Mouse (Mus musculus) kidney, adult 8-10 months (tissue): ENCODE results near the gene 1700067P10Rik.

Experiments
- DNase-seq, 2 experiments: peaks; one replicate each; pipeline ENCODE4 v3.0.0; 2022

Gene 1700067P10Rik

GRCm38 (mm10) chr17:48097011-48097742 is 8.1 kb downstream of the 1700067P10Rik start:
- peak in 1 of 2 experiments; percentile 20 for DNase-seq

DNA sequence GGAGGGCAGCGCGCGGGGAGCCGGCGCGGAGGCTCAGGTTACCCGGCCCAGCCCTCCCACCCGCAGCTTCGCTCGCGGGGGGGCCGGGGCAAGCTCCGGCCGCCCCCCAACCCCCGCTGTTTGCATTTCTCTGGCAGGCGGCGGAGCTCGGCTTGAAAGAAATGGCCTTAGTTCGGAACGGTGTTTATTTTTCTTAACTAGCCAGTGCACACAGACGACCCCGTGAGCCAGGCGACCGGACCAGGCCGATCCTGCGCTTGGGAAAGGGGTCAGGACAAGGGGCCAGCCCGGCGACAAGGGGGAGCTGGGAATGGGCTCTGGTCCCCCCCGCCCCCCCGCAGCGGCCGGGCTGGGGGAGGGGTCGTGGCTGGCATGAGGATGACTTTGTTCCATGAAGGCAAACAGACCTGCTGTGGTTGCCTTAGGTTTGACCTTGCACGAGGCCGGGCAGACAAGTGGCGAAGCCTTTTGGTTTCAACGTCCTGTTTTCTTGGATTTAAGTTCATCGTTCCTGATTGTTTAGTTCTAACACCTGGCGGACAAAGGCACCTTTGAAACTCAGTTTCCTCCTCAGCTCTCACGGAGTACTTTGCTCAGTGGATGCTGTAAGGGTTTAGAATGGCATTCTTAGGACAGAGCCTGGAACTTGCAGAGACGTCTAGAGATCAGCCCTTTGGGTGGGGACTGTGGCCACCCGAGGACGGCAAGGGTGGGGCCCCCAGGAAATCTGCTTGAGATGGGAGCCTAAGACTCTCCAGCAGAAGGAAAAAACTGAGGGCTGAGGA is 8.8 kb downstream of the 1700067P10Rik start:
- no peak for DNase-seq

GRCm38 (mm10) chr17:48098528-48098890 is 9.4 kb downstream of the 1700067P10Rik start:
- DNase-seq: no peak

DNA sequence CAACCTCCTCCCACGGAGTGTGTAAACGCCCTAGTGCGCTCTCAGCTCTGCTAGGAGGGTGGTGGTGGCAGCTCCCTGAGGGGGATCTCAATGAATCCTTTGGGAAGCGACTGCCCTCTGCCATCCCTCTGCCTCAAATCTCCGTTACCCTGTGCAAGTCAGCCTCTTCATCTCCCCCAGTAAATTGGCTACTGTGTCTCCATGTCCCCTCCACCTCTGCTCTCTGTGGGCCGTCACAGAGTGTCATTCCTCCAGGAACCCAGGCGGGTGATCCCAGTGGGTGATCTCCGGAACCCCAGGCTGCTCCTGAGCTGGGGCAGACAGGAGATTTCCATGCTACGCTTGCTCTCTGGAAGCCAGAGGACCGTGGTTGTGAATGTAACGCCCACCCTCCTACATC is 10.2 kb downstream of the 1700067P10Rik start:
- DNase-seq: no peak

DNA sequence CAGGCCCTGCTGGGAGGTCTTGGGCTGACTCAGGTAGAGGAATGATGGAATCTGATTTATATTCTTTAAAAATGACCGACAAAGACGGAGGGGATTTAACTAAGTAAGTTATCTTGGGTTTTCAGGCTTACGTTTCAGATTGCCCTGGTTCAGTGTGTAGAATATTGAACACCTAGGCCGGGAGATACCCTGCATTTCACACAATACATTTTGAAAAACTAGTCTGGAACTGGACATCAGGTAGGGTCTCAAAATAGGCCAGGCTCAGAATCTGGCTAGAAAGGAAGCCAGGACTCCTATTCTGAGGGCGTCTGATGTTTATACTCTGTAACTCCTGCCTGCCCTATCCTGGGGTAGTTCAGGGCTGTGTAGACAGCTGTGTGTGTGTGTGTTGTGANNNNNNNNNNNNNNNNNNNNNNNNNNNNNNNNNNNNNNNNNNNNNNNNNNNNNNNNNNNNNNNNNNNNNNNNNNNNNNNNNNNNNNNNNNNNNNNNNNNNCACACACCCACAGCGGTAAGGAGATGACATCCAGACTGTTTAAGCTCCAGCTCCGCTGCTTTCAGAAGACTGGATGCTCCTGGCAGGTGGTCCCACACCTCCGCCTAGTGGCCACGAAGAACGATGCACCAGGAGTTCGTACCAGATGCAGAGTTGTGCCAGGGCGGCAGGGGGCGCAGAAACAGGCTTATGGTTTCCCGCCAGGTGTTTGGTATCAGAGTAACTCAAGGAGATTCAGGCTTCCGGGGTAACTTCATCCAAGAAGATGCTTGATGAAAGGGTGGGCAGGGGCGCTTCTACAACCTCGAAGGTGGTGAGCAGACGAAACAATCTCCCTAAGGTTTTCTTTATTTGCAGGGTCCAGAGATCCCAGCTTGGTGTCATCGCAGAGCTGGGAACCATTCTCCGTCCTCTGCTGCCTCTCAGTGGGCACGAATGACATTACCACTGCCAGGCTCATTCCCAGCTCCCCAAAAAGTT is 11.6 kb downstream of the 1700067P10Rik start:
- peak; percentile 69 to 86 for DNase-seq

DNA sequence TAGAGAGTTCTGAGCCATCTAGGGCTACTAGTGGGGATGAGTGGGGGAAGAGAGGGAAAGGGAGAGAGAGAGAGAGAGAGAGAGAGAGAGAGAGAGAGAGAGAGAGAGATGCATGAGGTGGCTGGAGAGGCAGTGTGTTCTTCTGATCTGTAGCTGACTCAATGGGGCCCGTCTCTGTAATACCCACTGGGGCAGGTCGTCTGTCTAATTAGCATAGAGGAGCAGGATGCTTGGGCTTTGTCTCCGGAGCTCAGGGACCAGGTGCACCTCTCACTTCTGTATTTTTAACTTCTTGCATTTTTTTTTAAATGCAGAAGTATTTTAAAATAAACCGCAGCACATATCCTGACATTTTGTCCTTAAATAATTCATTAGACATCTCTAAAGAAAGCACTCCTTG is 18.2 kb downstream of the 1700067P10Rik start:
- DNase-seq: no peak

- DNase-seq: no peak
Observed at GRCm38 (mm10) chr17:48107862-48108261, 18.7 kb downstream of the 1700067P10Rik start.

DNA sequence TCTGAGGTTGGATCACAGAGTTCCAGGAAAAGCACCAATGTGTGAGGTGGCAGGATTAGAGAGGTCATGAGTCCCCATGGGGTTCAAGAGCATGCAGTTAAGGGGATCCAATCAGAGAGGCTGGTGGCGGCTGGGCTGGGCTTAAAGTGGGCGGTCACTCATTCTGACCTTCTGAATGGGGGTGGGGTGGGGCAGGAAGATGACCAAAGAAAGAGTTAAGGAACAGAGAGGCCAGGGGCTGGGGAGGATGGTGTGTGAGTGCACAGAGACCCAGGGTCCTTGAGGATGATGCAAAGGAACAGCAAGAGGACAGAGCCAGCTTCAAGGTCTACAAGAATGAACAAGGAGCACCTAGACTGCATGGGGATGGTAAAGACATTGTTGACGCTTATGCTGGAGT is 19.4 kb downstream of the 1700067P10Rik start:
- no peak for DNase-seq

- peak in 1 of 2 experiments; percentile 37 for DNase-seq
Observed at GRCm38 (mm10) chr17:48110547-48111287, 21.6 kb downstream of the 1700067P10Rik start.

- DNase-seq: no peak
Observed at GRCm38 (mm10) chr17:48118570-48118969, 29.5 kb downstream of the 1700067P10Rik start.

- peak; percentile 41 to 79 for DNase-seq
Observed at GRCm38 (mm10) chr17:48119656-48120055, 30.5 kb downstream of the 1700067P10Rik start.

DNA sequence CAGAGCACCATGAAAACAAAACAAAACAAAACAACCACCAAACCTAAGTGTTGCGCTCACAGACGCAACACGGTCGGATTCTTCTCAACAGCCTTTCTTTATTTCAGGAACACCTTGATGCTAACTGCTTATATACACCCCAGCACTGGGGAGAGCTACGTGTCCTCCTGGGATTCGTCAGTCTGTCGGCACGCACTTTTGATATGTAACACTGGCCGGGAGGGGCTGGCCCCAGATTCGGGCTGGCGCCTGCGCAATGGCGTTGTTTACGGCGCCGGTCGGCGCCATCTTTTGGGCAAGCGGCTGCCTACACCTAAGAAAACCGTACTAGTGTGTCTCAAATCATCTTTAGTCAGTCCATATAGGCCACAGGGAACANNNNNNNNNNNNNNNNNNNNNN is 31.3 kb downstream of the 1700067P10Rik start:
- no peak for DNase-seq

DNA sequence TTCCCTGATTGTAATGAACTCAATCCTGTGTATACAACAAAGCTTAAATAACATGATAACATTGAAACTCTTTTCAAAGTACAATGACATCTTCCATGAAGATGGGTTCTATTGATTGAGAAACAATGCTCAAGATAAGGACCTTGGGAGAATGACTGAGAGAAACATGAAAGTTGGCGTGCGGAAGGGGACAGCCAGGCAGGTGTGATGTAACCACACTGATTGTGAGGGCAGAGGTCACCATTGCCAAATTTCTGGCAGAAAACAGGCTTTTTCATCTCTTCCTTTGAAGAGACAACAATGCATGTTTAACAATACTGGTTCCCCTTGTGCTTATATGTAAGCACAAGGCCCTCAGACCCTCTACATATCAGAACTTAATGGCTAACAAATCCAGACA is 43.7 kb downstream of the 1700067P10Rik start:
- DNase-seq: no peak
